Mouse (Mus musculus) layer of hippocampus, adult 9-10 months (tissue): ENCODE results near the gene Ddx23.

ENCODE experiments used
- DNase-seq: peaks from one replicate; pipeline ENCODE4 v3.0.0; 2022; ENCODE audit warnings: low spot score

Gene Ddx23

DNA sequence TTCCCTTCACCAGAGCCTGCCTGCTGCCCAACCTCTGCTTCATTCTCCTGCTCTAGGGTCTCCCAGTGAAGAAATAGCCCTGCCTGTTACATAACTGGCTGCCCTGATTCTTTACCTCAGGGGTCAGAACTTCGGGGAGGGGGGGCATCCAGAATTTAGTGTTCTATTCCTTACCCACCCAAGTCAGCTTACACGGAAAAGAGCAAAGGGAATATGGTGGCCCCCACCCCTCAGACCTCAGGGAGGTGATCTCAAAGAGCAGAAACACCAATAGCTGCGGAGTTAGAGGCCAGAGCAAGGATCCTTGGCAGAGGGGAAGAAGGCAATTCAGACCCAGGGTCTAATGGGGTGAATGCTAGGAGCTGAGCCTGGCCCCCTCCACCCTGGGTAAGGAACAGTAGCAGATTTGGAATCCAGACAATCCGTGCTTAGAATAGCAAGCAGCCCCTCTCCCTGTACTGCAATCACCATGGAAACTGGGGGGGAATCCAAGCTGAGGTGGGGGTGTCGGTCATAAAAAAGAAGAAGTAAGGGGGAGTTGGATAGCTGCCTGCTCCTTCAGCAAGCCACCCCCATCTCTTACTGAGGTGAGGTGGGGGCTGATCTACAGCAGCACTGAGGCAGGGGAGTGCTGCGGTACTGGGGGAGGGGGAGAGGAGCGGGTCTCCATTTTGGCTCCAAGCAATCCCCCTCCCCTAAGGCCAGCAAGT, 11.7 kb upstream of the Ddx23 start:
- no peak for DNase-seq

- no peak for DNase-seq
These were observed 11.0 kb upstream of the Ddx23 start for GRCm38 (mm10) chr15:98673732-98674131.

GRCm38 (mm10) chr15:98672592-98672991, 9.9 kb upstream of the Ddx23 start:
- DNase-seq, result no peak

DNA sequence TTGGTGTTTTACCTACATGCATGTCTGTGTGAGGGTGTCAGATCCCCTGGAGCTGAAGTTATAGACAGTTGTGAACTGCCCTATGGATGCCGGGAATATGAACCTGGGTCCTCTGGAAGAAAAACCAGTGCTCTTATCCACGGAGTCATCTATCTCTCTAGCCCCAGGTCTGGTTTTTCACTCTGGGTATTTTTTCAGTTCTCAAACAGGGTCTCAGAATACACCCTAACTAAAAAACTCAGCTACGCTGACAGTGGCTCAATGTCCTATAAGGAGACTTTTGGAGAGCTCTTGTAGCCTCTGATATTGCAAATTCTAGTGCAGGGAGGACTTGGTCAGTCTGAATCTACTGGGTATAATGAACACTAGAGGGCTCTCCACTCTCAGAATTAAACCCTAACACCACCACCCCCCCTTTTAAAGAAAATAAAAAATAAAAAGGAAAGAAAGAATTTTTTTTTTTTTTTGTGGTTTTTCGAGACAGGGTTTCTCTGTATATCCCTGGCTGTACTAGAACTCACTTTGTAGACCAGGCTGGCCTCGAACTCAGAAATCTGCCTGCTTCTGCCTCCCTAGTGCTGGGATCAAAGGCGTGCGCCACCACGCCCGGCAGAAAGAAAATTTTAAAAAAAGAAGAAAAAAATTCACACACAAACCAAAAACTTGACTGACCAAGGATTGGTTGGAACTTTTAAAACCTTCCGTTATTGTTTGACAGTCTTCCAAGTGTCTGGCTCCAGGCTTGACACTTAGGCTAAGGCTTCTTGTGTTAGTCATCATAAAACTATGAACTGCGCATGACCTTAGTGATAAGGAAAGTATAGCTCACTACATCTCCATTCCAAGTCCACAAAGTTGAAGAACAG, 1.6 kb upstream of the Ddx23 start:
- no peak for DNase-seq

DNA sequence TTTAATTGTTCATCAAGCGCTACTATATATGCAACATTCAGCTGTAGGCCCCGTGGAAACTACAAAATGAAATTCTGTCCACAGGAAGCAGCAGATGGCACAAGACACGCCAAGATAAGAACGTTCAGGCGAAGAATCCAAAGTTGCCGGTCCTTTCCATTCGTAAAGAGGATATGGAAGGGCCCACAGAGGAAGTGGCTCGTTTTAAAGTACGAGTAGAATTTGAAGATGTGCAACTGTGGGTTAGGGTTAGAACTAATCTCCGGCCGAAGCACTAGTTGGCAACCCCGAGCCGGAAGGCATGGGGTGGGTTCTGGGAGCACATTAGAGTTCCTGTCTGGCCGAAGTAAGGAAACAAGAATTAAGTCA, 512 bp downstream of the Ddx23 start:
- no peak for DNase-seq

GRCm38 (mm10) chr15:98656982-98657751, 5.5 kb downstream of the Ddx23 start:
- DNase-seq, result no peak

DNA sequence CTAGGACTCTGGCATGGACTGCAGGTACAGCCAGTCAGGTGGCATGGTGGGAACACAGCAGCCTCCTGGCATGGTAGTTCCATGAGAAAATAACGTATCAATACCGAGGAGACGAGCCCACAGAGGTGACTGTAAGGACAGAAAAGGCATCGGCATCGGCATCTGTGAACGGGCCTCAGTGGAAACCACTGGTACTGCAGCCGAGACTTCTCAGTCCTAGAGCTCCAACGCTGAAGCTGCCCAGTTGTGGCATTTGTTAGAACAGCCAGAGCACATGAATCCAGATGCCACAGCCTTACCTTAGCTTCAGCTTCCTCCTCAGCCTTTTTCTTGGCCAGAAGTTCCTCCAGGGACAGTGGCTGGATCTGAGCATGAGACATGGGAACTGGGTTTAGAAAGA, 10.5 kb downstream of the Ddx23 start:
- no peak for DNase-seq

DNA sequence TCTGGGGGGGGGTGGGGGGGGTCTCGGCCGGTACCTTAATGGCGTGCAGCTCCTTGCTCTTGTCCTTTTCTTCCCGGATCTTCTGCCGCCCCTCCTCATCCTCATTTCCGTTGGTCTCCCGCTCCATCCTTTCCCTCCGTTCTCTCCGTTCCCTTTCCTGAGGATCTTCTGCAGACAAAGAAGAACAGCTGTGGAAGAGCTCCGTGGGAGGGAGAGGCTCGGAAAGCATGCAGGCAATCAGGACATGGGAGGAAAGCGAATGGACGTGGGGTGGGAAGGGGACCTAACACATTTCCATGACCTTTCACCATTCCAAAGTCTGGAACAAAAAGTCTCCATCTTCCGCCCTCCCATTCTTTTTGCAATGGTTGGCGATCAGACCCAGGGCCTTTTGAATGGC, 11.3 kb downstream of the Ddx23 start:
- DNase-seq, result no peak

DNA sequence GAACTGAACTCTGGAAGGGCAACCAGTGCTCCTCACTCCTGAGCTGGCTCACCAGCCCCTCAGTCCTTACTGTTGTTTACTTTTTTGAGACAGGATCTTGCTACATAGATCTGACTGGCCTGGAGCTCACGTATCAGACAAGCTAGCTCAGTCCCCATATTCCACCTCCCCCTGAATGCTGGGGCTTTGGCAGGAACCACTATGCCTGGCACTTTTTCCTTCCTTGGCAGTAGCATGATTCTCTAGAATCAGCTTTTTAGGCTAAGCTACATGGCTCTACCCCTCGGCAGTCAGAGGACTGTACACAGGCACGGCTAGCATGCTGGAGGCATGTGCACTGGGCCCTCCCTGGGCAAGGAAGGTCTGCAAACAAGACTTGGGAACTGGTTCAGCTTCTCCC, 14.6 kb downstream of the Ddx23 start:
- no peak for DNase-seq

GRCm38 (mm10) chr15:98647308-98647707, 15.4 kb downstream of the Ddx23 start:
- DNase-seq, result no peak

DNA sequence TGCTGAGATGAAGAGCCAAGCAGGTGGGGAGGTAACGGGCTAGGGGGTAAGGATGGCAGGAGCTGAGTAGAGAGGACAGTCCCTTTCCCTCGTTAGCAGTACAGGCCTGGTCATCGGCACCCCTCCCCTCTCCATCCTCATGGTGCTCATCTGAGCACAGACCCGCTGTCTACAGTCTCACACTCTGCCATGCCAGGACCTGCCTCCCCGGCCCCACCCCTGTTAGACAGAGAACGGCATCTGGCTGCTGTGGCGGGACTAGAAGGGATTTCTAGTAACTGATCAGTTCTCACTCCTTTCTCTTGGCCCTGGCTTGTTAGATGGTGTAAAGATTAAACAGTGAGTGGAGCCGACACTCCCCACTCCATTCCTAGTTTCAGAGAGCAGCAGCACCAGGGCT, 16.0 kb downstream of the Ddx23 start:
- DNase-seq, result no peak

DNA sequence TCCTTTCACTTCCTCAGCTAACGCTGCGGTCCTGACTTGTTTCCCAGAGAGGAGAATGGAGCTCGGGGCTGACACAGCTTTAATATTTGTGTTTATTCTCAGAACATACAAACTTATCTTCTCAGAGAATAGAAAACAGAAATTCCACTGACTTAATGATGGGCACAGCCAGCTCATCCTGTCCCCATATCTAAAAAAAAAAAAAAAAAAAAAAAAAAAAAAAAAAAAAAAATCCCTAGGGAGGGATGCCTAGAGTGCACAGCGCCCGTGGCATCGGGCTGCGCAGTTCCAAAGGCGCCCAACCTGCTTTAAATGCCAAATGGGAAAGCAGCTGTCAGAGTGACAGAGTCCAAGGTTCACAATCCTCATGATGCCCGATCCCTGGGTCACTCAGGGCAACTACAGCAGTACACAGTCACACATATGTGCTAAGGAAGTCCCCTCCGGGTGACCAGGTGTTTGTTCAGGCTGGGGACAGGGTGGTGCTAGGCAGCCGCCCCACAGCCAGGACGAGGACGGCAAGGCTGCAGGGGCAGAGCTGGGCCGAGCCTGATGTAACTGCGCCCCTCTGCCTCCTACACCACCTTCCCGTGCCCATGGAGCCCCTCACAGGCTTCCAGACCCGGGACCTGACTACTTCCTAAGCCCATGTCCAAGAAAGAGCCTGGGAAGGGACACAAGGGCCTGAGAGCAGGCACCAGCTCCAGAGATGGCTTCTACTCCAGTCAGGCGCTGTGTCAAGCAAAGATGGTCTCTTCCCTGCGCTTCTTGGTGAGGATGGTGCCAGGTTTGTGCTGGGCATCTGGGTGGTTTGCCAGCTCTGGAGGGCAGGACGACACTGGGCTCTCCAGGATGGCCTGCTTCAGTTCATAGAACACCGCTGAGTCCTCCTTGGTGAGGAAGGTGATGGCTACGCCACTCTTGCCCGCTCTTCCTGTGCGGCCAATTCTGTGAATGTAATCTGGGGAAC, 17.4 kb downstream of the Ddx23 start:
- DNase-seq, result no peak

DNA sequence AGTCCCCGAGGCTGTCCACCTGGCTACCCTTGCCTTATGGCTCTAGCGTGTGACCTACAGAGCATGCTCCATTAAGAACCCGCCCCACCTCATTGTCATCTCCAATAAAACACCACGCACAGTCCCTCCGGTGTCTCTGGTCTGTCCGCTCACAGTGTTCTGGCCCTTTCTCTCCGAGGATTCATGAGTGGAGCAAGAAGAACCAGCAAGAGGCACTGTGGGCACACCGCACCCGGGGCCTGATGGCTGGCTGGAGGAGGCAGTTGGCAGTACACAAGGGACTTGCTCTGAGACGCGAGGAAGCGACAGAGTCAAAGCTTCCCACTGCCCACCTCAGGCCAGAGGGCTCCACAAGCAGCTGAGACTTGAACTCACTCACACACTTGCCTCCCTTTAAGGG, 18.3 kb downstream of the Ddx23 start:
- no peak for DNase-seq

DNA sequence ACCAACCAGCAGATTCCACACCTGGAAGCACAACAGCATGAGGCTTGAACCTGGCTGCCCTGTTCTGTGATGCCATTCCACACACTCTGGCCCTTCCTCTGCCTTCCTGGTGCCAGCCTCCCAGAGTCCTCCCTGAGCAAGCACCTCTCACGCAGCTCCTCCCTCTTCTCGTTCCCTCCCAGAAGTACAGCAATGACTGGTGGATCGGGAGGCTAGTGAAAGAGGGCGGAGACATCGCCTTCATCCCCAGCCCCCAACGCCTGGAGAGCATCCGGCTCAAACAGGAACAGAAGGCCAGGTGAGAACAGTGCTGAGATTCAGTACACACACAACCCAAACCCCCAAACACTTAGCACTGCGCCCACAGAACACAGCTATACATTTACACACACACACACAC, 22.5 kb downstream of the Ddx23 start:
- DNase-seq, result no peak

DNA sequence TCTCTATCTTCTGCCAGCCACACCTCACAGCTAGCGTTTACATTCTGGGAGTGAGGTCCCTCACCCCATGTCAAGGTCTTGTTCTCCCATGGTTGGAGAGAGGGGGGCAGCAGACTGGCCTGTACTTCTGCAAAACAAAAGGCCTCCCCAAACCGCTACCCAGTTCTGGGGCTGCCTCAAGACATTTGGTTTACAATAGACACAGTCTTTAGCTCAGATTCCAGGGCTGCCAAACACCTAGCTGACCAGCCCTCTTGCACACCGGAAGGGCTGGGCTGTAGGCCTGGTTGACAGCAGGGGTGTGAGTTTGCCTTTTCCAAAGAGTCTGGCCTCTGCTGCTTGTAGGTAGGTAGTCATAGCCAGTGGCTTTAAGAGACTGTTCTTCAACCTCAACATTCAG, 25.5 kb downstream of the Ddx23 start:
- DNase-seq, result no peak

- DNase-seq, result no peak
These were observed 26.2 kb downstream of the Ddx23 start for GRCm38 (mm10) chr15:98636517-98636916.

GRCm38 (mm10) chr15:98635291-98635841, 27.3 kb downstream of the Ddx23 start:
- no peak for DNase-seq

- DNase-seq, result no peak
These were observed 28.1 kb downstream of the Ddx23 start for GRCm38 (mm10) chr15:98634541-98635081.

GRCm38 (mm10) chr15:98633822-98634470, 28.7 kb downstream of the Ddx23 start:
- no peak for DNase-seq

DNA sequence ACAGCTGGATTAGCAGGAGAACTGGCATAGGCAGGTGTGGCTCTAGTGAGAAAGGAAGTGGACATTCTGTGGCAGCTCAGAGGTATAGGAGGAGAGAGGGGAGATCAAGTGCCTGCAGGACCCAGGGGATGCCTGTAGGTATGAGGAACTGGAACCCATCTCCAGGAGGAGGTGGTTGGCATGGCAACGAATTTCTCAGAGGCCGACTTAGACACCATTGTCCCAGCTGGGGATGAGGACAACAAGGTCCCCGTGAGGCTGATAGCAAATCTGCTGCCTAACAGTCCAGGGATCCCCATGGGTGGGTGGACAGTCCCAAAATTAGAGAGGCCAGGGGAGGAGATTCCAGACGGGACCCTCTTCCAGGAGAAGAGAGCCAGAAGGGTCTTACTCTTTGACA, 29.8 kb downstream of the Ddx23 start:
- no peak for DNase-seq
